Mouse (Mus musculus) ES-E14 (cell line): ENCODE results near the gene Golga4. TPM values are rescaled to one million over a fixed set of nuclear protein-coding genes. Genes with fewer than 3 reads are reported as not detected.

ENCODE experiments used
- DNase-seq: peaks from one replicate; pipeline ENCODE4 v3.0.0-alpha.2; 2013; ENCODE audit warnings: low read depth, low spot score
- H3K27ac ChIP-seq: 2 replicates; pipeline ENCODE4 v1.5.1; 2012; ENCODE audit warnings: low read depth, mild to moderate bottlenecking, low read length, moderate library complexity, mixed read lengths; ENCODE audit not compliant: poor library complexity, insufficient read depth, severe bottlenecking
- H3K36me3 ChIP-seq: 2 replicates; pipeline ENCODE4 v1.6.1; 2012; ENCODE audit warnings: mild to moderate bottlenecking, low read length, moderate library complexity, mixed read lengths; ENCODE audit not compliant: control insufficient read depth, poor library complexity, insufficient read depth, severe bottlenecking
- H3K4me1 ChIP-seq, 2 experiments: fragments of 150-350 bp in 1 of 2; sonication (generic) in 1 of 2; 2 replicates each; pipeline ENCODE4 v1.6.1; 2012; ENCODE audit warnings: low read length in 2 of 2, mild to moderate bottlenecking in 1 of 2, mixed read lengths in 1 of 2; ENCODE audit not compliant: control insufficient read depth in 2 of 2, insufficient read depth in 2 of 2, poor library complexity in 1 of 2
- H3K4me3 ChIP-seq, 2 experiments: fragments of 150-350 bp in 1 of 2; sonication (generic) in 1 of 2; 2 replicates each; pipeline ENCODE4 v1.5.1; 2012; ENCODE audit warnings: low read length in 2 of 2, low read depth in 1 of 2, mild to moderate bottlenecking in 1 of 2, mixed read lengths in 1 of 2; ENCODE audit not compliant: insufficient read depth in 1 of 2, poor library complexity in 1 of 2, severe bottlenecking in 1 of 2
- H3K9ac ChIP-seq: 2 replicates; pipeline ENCODE4 v1.6.1; 2012; ENCODE audit warnings: low read depth, mild to moderate bottlenecking, low read length, mixed read lengths; ENCODE audit not compliant: poor library complexity, insufficient read depth, severe bottlenecking
- H3K9me3 ChIP-seq: fragments of 150-350 bp; sonication (generic); 2 replicates; pipeline ENCODE4 v1.6.1; 2012; ENCODE audit warnings: low read depth, mild to moderate bottlenecking, low read length; ENCODE audit not compliant: control insufficient read depth, insufficient read depth
- CHD2 ChIP-seq: IDR thresholded peaks from 2 replicates; pipeline ENCODE4 v1.6.1; 2014; ENCODE audit warnings: mild to moderate bottlenecking, low read depth, low read length, inconsistent platforms
- HCFC1 ChIP-seq: IDR thresholded peaks from 2 replicates; pipeline ENCODE4 v1.6.1; 2012; ENCODE audit warnings: low read length, inconsistent platforms, borderline replicate concordance; ENCODE audit not compliant: insufficient read depth
- MAFK ChIP-seq: IDR thresholded peaks from 2 replicates; pipeline ENCODE4 v1.6.1; 2014; ENCODE audit warnings: mild to moderate bottlenecking, low read depth, low read length, inconsistent platforms; ENCODE audit not compliant: insufficient read depth
- ZC3H11A ChIP-seq: IDR thresholded peaks from 2 replicates; pipeline ENCODE4 v1.6.1; 2012; ENCODE audit warnings: low read depth, mild to moderate bottlenecking, inconsistent platforms, low read length, borderline replicate concordance
- ZNF384 ChIP-seq: IDR thresholded peaks from 2 replicates; pipeline ENCODE4 v1.6.1; 2012; ENCODE audit warnings: low read depth, low read length, inconsistent platforms
- in situ Hi-C, 2 experiments: fragments of 600-800 bp; cut with MboI; formaldehyde crosslinking; loops; one replicate each; pipeline ENCODE4 v1.15.1; 2025; ENCODE audit warnings: low sequenced_read_pairs in 2 of 2, inconsistent platforms in 1 of 2; ENCODE audit not compliant: unreplicated experiment in 2 of 2
- total RNA-seq: library from RNA; depleted of rRNA; stranded (reverse); fragments of 300-350 nt; gene quantifications from 2 replicates; pipeline ENCODE4 v1.2.3, GENCODE M21; 2012; rRNA removed

The Golga4 gene
- total RNA-seq, 1 experiment, result 73.3 TPM

- H3K9me3 ChIP-seq, result no peaks in the 10 kb centered on the region
- H3K27ac ChIP-seq, result no peak overlapping the region; the same call in 1 of the 2 replicates
- H3K9ac ChIP-seq, result no peak overlapping the region
- DNase-seq, result no peak
- in situ Hi-C loops, result no loop called here
- H3K36me3 ChIP-seq, result no peaks in the 10 kb centered on the region
- H3K4me3 ChIP-seq, result no peak overlapping the region
- peaks cover 0 to 4% of the 10 kb centered on the region in 2 experiments; a peak in 1 of 4 replicates for H3K4me1 ChIP-seq
- TF ChIP-seq HCFC1 (no peak), ZNF384 (no peak), MAFK (no peak), CHD2 (no peak), ZC3H11A (no peak)
Observed at GRCm38 (mm10) chr9:118629763-118630379, 123.8 kb downstream of the Golga4 start.

Other genes with a start within 250 kb of the Golga4 start
- 1.1 and 3.2 TPM in 2 replicates for gene Eomes, start 28.1 kb upstream of the Golga4 start, total RNA-seq
- 19.7 and 43.7 TPM in 2 replicates for gene Itga9, start 100.4 kb downstream of the Golga4 start, total RNA-seq